Mouse (Mus musculus) macrophage (primary cell): ENCODE data around the gene Gm49361. TPM values are rescaled to one million over a fixed set of nuclear protein-coding genes. Genes with fewer than 3 reads are reported as not detected.

Experiments
- H3K27ac ChIP-seq: fragments of 350-480 bp; formaldehyde crosslinking; 2 replicates; pipeline ENCODE4 v1.9.0; 2021
- H3K36me3 ChIP-seq: fragments of 350-480 bp; formaldehyde crosslinking; 2 replicates; pipeline ENCODE4 v1.9.0; 2021; ENCODE audit errors: inconsistent target
- H3K4me3 ChIP-seq: fragments of 350-480 bp; formaldehyde crosslinking; 2 replicates; pipeline ENCODE4 v1.9.0; 2021; ENCODE audit errors: inconsistent target
- H3K79me2 ChIP-seq: fragments of 350-480 bp; formaldehyde crosslinking; 2 replicates; pipeline ENCODE4 v1.9.0; 2021; ENCODE audit errors: inconsistent target
- WGBS: methylation state at CpG from one replicate; pipeline ENCODE4 v1.1.7; 2026; ENCODE audit warnings: inconsistent platforms; ENCODE audit not compliant: missing documents; 5-methylcytosine and 5-hydroxymethylcytosine counted together
- polyA plus RNA-seq: library from polyadenylated mRNA; stranded (reverse); fragments of 250-400 nt; gene quantifications from 3 replicates; pipeline ENCODE4 v1.2.4, GENCODE M21; 2018; ENCODE audit warnings: inconsistent platforms

The Gm49361 gene
- polyA plus RNA-seq, 1 experiment from 2014 or later: not detected

- Histone ChIP-seq H3K27ac (no peak overlapping the region), H3K36me3 (peaks cover 13% of the 10 kb centered on the region; the same call in 1 of the 2 replicates), H3K4me3 (no peak overlapping the region), H3K79me2 (no peaks in the 10 kb centered on the region)
- WGBS: 65% methylated on average over 1 of the region's 1 CpGs
Measured at GRCm38 (mm10) chr14:57607500-57607899, 138.4 kb downstream of the Gm49361 start.

DNA sequence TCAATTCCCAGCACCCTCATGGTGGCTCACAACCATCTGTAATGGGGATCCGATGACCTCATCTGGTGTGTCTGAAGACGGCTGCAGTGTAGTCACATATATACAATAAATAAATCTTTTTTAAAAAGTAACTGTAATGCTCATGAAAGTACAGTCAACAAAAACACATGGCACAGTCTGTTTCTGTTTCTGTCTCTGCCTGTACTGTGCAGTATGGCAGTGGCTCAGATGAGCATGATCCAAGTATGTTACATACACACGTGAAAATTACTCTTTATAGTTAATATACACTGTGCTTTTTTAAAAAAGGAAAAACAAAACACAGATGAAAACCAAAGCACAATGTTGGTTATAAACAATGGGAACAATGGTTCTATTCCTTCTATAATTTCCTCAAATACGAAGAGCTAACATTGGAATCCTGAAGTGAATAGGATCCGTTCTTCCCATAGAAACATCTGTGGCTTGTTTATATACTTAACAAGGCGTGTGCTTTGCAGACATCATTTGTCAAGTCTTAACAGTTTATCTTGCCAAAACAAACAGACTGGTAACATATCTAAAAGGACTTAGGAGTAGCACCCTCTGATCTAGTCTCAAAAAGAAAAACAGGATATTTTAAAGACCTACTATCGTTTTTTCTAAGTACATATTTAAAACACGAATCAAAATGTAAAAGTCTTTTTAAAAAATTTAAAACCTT lies 139.1 kb downstream of the Gm49361 start:
- Histone ChIP-seq H3K27ac (no peak overlapping the region), H3K36me3 (peaks cover 18% of the 10 kb centered on the region; the same call in 1 of the 2 replicates), H3K79me2 (no peaks in the 10 kb centered on the region), H3K4me3 (no peak overlapping the region)
- WGBS: 97% methylated on average over 8 of the region's 8 CpGs

DNA sequence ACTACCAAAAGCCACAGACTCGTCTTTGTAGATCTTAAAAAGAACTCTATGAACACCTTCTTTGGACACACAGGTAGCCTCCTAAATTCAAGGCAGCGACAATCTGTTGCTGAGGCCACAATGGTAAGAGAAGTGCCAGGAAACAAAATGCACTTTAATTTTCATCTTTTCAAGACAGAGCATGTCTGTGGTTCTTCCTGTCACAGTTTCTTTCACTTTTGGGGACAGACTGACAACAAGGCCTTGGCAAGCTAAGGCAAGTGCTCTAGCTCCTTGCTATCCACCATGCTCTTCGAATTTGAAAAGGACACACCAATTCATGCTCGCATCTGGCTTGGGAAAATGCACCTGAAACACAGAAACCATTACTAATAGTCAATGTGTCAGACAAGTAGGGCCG lies 152.6 kb downstream of the Gm49361 start:
- H3K4me3 ChIP-seq: no peak overlapping the region
- WGBS: 96% methylated on average over 5 of the region's 5 CpGs
- no peak overlapping the region for H3K27ac ChIP-seq
- H3K79me2 ChIP-seq: no peaks in the 10 kb centered on the region
- peaks cover 24% of the 10 kb centered on the region for H3K36me3 ChIP-seq

Other genes starting within 250 kb of the Gm49361 start
- not detected in 3 replicates for gene Il17d, start 221.3 kb downstream of the Gm49361 start, polyA plus RNA-seq
- gene Eef1akmt1, start 174.5 kb downstream of the Gm49361 start, polyA plus RNA-seq: 14.3 to 31.6 TPM (median 30.5 TPM) in 3 replicates
- 4.5 to 13.1 TPM (median 4.9 TPM) in 3 replicates for gene Xpo4, start 80.7 kb downstream of the Gm49361 start, polyA plus RNA-seq
- gene Lats2, start 12.3 kb upstream of the Gm49361 start, polyA plus RNA-seq: 11.3 to 15.3 TPM (median 12.1 TPM) in 3 replicates
- gene Sap18, start 52.1 kb upstream of the Gm49361 start, polyA plus RNA-seq: 52.1 to 90.3 TPM (median 73.7 TPM) in 3 replicates
- gene Ska3, start 80.1 kb upstream of the Gm49361 start, polyA plus RNA-seq: 0.67 to 3.6 TPM (median 1.9 TPM) in 3 replicates
- 21.8 to 55.2 TPM (median 27.0 TPM) in 3 replicates for gene Mrpl57, start 80.1 kb upstream of the Gm49361 start, polyA plus RNA-seq
- gene Zdhhc20, start 144.2 kb upstream of the Gm49361 start, polyA plus RNA-seq: 45.6 to 74.7 TPM (median 57.4 TPM) in 3 replicates